Mouse (Mus musculus) brain, embryonic 18.5 days (tissue): ENCODE results near the gene Pou2f2.

ENCODE experiments used
- DNase-seq: peaks from one replicate; pipeline ENCODE4 v3.0.0-alpha.2; 2012; ENCODE audit warnings: low read depth, low spot score

The Pou2f2 gene

DNA sequence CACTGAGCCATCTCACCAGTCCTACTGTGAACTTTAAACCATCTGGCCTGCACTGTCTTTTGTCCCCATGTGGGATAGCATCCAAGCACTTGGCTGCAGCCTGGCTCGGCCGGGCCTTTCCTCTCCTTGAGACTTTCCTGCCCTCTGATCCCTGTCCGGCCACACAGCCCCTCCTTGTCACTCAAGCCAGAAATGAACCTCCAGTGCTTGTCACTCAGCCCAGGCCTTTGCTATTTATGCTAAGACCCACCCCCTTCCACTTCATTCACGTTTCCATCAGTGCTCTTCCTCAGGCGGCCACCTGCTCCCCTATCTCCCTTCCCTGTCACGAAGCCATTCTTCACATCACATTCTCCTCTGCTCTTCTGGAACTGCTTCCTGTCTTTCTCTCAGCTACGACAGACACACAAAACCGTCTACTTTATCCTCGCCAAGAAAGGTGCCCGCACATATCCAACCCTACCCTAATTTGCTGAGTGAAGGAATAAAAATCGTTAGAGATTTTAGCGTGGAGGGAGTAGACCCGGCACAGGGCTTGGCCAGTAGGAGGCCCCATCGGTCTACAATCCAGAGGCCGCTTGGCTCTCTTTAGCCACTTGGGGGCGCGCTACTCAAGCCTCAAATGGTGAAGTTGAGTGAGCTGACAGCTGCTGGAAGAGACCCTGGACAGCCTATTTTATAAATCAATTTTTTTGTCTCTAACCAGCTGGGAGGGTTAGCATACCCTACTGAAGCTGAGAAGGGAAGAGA lies 73.9 kb downstream of the Pou2f2 start:
- DNase-seq, result peak; percentile 57

DNA sequence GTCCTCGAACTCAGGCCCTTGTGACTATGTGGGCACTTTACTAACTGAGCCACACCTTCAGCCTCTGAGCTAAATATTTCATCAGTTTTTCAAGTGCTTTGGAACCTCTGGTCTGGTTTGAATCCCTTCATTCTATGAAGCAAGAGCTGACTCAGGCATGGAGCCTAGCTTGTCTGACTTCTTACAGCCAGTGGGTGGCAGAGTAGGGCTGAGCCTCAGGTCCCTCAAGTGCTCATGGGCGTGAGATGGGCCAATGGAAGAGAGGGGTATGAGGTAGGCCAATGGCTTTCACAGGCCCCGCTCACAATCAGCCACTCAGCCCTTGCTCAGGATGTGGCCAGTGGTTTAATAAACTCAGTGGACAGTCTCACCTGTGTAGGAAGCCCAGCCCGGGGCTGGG lies 79.9 kb downstream of the Pou2f2 start:
- no peak for DNase-seq

DNA sequence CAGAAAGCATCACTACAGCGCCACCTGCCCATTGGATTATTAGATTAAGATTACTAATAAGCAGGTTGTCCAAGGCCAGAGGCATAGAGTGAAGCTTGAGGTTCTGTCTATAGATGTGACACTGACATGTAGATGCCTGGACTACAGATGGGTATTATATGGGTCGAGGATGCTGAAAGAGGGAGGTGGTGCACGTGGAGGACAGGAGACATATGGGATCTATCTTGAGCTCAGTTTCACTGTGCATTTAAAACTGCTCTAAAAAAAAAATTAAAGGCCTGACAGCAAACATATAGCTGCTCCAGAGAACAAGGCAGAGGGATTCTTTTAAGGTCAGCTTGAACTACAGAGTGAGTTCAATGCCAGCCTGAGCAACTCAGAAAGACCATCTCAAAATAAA lies 81.4 kb downstream of the Pou2f2 start:
- no peak for DNase-seq

DNA sequence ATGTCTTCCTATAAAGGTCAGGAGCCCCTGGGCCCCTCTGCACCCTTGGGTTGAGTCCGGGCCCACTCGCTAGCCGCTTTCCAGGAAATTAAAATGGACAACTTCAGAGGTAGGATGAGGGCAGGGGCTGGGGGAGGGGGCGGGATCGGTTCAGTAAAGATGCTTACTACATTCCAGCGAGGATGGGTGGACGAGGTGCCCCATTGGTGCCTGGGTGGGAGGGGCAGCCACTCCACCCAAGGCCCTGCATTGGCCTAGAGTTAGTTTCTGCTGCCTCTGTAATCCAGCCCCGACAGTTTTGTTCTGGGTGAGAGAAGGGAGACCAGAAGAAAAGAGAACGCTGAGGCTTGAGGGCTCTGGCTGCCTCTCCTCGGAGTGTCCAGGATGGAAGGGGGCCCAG lies 89.7 kb downstream of the Pou2f2 start:
- no peak for DNase-seq

DNA sequence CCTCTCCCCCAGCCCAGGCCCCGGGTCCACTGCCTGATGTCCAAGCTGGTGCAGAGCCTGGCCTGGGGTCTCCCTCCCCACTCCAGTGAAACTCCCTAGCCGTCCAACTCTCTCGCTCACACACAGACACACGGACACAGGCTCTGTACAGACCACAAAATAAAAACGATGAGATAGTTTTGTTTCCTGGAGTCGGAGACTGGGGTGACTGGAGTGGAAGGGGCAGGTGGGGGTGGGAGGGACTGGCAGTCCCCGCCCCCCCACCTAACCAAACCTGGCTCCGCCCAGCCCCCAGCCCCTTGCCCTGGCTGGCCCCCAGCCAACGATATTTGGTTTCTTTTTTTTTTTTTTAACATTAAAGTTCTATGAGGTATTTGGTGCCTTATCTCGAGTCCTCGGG lies 90.6 kb downstream of the Pou2f2 start:
- no peak for DNase-seq

- no peak for DNase-seq
These were observed 91.0 kb downstream of the Pou2f2 start for GRCm38 (mm10) chr7:25088531-25088930.

- DNase-seq, result no peak
These were observed 91.6 kb downstream of the Pou2f2 start for GRCm38 (mm10) chr7:25087972-25088371.

- DNase-seq, result no peak
These were observed 92.1 kb downstream of the Pou2f2 start for GRCm38 (mm10) chr7:25087256-25087912.

- no peak for DNase-seq
These were observed 92.9 kb downstream of the Pou2f2 start for GRCm38 (mm10) chr7:25086656-25087055.

- no peak for DNase-seq
These were observed 94.9 kb downstream of the Pou2f2 start for GRCm38 (mm10) chr7:25084621-25085020.

GRCm38 (mm10) chr7:25082510-25082909 lies 97.0 kb downstream of the Pou2f2 start:
- DNase-seq, result no peak

GRCm38 (mm10) chr7:25080431-25080830 lies 99.1 kb downstream of the Pou2f2 start:
- no peak for DNase-seq

GRCm38 (mm10) chr7:25079496-25080026 lies 100.0 kb downstream of the Pou2f2 start:
- no peak for DNase-seq

- DNase-seq, result no peak
These were observed 102.1 kb downstream of the Pou2f2 start for GRCm38 (mm10) chr7:25077414-25077755.

GRCm38 (mm10) chr7:25076663-25077413 lies 102.7 kb downstream of the Pou2f2 start:
- peak; percentile 99 for DNase-seq

DNA sequence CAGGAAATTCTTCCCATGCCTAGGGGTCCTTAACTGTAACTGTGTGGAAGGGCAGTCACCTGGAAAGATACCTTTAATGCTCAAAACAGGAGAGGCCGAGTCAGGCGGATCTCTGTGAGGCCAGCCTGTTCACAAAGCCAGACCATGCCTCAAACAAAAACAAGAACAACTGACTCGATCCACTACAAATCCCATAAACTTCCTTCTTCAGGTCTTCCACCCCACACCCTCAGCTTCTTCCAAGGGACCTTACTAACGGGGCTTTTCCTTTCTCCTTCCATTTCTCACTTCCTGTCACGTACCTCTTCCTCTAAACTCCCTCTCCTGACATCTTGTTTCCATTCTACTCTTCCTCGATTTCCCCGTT lies 103.2 kb downstream of the Pou2f2 start:
- DNase-seq, result no peak

- no peak for DNase-seq
These were observed 105.6 kb downstream of the Pou2f2 start for GRCm38 (mm10) chr7:25073924-25074323.

DNA sequence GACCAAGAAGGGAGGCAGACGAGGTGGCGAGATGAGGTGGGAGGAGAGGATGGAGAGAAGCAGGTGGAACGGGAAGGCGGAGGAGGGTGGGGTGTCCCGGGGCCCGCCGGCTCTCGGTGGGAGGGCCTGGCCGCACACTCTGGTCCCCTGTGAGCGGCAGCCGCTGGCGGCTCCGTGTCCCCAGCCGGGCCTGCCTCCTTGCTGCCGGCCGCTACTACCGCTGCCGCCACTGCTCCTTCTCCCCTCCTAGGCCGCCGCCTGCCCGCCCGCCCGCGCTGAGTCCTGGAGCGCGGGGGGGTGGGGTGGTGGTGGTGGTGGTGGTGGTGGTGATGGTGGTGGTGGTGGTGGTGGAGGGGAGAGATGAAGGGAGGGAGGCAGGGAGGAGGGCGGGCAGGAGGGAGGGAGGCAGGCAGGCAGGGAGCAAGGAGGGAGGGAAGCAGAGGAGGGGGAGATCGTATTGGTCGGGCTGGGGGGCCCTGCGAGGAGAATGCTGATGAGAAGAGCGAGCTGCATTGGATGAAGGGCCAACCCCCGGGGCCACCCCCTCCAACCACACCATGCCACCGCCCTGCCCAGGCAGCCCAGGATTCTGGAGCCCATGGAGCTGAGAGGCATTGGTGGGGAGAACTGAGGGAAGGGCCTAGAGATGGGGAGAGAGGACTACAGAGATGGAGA lies 106.7 kb downstream of the Pou2f2 start:
- peak; percentile 69 for DNase-seq

DNA sequence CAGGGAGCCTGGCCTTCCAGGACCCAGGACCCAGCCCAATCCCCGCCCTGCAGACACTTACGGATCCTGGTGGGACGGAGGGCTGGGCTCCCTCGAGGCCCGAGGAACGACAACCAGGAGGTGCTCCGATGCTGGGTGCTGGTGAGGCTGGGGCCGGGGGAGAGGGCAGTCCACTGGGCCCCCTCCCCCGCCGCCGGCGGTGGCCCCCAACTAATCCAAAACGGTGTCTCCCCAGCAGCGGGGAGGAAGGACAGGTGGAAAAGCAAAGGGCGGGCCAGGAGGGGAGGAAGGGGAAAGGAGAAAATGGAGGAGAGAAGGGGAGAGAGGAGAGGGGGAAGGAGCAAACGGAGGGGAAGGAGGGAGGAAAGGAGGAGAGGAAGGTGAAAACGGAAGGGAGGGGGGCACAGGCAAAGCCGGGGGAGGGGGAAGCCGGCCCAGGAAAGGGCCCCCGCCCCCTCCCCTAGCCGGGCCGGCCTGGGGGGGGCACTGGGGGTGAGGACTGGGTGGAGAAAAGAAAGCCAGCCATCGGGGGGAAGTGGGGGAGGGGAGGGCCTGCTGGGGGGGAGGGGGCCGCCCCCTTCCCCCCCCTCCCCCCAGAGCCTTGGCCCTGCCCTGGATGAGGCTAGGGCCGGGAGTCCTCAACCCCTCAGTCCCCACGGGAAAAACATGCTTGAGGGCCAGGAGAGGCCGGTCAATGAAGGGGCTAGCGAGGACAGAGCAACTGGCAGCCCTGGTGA lies 107.4 kb downstream of the Pou2f2 start, which contains the start of the genes Grik5 and Zfp574:
Grik5 (minus strand) TSS at position 368 of the 737 bp plus-strand sequence.
Zfp574 (plus strand) TSS at position 589 of the 737 bp plus-strand sequence.
- no peak for DNase-seq

DNA sequence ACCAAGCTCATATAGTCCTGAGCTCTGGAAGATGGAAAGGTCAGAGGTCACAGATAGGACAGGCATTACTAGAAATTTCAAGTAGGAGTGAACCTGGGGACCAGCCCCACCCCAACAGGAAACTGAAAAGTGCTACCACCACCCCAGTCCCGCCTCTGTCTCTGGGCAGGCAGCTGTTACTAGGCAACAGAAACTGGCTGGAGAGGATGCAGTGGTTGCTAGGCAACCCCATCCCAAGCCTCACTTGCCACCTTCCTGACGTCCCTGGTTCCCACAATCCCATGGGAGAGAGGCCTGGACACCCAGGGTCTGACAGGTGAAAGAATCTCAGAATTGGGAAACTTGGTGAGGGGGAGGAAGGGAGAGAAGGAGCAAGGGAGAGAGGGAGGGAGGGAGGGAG lies 110.8 kb downstream of the Pou2f2 start:
- DNase-seq, result no peak
